Mouse (Mus musculus) naive thymus-derived CD4-positive, alpha-beta T cell, adult 2 months (primary cell): Measurements from ENCODE around the gene Trim17.
A peak's percentile ranks its signal among the peaks of the same experiment; 100 is the strongest.
"Not testable (repeated sequence)": the region's sequence is repeated elsewhere in the genome, so short reads cannot be mapped to it uniquely, and the experiment has no call there.

ENCODE experiments used
- DNase-seq: peaks from one replicate; pipeline ENCODE4 v3.0.0-alpha.2; 2011; ENCODE audit warnings: low read depth

Gene Trim17

GRCm38 (mm10) chr11:58947798-58948528, 6.5 kb upstream of the Trim17 start:
- no peak for DNase-seq

DNA sequence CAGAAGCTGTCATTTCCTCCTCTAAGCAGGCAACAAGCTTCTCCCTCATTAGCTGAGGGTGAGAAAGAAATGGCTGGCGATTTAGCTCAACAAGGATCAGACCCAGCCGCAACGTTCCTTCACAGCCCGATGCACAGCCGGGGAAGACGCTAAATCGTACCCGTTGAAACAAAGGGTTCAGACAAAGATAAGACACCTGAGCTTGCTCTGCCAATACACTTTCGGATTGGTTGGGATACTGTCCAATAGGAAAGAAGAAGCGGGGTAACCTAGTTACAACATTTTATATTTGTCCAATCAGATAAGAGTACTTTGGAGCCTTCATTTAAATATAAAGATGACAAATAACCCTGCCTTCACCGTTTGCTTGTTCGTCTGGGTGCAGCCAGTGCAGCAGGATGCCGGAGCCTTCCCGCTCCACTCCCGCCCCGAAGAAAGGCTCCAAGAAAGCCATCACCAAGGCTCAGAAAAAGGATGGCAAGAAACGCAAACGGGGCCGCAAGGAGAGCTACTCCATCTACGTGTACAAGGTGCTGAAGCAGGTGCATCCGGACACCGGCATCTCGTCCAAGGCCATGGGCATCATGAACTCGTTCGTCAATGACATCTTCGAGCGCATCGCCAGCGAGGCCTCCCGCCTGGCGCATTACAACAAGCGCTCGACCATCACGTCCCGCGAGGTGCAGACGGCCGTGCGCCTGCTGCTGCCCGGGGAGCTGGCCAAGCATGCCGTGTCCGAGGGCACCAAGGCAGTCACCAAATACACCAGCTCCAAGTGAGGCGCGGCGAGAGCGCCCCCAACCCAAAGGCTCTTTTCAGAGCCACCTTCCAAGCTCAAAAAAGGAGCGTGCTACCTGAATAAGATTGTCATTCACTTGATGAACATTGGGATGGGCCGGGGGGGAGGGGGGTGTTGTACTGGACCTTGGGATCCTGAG, 5.7 kb upstream of the Trim17 start, which contains the start of gene Hist3h2ba:
Hist3h2ba (plus strand) TSS at position 379 of the 938 bp plus-strand sequence.
- DNase-seq = peak; percentile 89

- DNase-seq = no peak
Measured at GRCm38 (mm10) chr11:58949480-58950431, 4.7 kb upstream of the Trim17 start.

DNA sequence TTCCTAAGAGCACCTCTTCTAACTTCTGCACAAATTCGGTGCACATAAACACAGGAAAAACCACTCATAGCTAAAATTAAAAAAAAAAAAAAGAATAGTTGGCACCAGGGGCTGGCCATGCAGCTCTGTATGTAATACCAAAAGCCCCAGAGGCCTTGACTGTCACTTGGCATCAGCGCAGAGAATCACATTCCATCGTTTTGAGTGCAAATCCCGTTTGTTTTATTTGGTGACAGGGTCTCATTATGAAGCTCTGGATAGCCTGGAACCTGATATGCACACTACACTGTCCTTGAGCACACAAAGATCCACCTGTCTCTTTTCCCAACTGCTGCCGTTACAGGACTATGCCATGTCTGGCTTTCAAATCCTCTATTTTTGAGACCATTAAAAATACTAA, 3.3 kb upstream of the Trim17 start:
- DNase-seq = no peak

DNA sequence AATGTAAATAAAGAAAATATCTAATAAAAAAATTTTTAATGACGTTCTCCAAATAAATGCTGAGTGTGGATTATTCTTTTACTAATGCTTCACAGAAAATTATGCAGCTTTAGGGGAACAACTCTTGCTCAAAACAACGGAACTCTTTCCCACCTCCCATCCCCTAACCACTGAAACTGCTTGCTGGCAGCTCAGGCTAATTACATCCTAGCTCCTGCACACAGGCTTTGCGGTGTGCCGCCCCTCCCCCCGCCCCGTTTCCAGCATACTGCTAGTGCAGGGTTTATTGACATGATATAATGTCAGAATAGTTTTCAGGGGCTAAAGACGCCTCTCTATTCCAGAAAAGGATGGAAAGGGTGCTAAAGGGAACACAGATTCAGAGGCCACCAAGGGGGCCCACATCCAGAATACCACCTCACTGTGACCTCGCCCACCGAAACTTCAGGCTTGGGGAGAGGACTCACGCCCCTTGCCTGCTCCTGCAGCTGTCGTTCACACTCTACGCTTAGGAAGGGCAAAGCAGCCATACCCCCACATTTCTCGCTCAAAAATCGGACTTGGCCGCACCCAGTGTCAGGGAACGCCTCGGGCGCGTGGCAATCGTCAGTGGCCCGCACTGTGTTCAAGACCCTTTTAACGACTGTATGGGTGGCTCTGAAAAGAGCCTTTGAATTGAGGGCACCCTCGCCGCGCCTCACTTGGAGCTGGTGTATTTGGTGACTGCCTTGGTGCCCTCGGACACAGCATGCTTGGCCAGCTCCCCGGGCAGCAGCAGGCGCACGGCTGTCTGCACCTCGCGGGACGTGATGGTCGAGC, 925 bp upstream of the Trim17 start:
- peak; percentile 77 for DNase-seq

GRCm38 (mm10) chr11:58954170-58954419, 390 bp upstream of the Trim17 start:
- not testable (repeated sequence) for DNase-seq

GRCm38 (mm10) chr11:58955143-58955867, 820 bp downstream of the Trim17 start:
- peak; percentile 42 for DNase-seq

GRCm38 (mm10) chr11:58955868-58956257, 1.4 kb downstream of the Trim17 start:
- DNase-seq = no peak

DNA sequence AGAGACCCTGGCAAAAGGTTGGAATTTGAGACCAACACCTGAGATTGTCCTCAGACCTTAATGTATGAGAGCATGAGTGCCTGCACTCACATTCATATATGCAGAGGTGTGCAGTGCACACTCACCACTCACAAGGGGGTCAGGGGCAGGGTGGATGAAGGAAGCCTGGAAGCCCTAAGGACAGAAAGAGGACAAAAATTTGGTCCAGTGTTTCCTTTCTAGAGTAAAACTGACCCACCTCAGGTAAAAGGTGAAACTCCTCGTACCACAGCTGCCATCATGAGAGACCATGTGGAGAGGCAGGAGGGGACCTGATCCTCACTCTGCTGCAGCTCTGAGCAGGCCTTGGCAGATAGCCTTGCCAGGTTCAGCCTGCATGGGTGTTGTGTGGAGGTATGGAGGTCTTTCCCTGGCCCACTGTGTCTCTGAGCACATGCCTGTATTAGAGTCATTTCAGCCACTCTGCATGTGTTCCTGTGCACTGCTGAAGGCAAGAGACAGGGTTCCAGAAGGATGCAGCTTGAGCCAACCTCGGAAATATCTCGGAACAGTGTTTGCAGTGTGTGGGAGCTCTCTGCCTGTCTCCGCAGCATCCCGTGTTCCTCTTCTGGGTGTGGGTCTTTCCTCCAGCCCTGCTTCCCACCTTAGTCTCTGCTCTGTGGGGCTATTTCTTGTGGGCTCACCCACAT, 2.9 kb downstream of the Trim17 start:
- DNase-seq = no peak

- DNase-seq = no peak
Measured at GRCm38 (mm10) chr11:58958536-58958935, 4.1 kb downstream of the Trim17 start.

- DNase-seq = peak; percentile 33
Measured at GRCm38 (mm10) chr11:58959186-58959825, 4.8 kb downstream of the Trim17 start.

- DNase-seq = peak; percentile 90
Measured at GRCm38 (mm10) chr11:58959921-58960465, 5.5 kb downstream of the Trim17 start.

- no peak for DNase-seq
Measured at GRCm38 (mm10) chr11:58961364-58962177, 7.1 kb downstream of the Trim17 start.

- no peak for DNase-seq
Measured at GRCm38 (mm10) chr11:58963543-58963942, 9.1 kb downstream of the Trim17 start.

DNA sequence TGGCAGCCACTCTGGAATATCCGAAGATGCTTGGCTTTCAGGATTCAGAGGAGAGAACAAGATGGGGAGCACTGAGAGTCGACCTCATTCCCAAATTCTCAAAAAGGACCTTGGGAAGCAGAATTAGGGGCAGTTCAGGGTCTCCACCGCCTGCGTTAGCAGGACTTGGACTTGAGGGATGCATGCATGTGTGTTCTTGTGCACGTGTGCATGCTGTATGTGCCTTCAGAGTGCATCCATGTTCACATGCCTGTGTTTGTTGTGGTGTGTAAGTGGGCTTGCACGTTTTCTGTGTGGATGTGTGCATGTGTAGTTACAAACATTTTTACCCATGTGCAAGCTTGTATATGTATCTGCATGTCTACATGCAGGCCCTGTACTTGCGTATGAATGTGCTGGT, 9.7 kb downstream of the Trim17 start:
- DNase-seq = no peak

- DNase-seq = no peak
Measured at GRCm38 (mm10) chr11:58965001-58965760, 10.7 kb downstream of the Trim17 start.

DNA sequence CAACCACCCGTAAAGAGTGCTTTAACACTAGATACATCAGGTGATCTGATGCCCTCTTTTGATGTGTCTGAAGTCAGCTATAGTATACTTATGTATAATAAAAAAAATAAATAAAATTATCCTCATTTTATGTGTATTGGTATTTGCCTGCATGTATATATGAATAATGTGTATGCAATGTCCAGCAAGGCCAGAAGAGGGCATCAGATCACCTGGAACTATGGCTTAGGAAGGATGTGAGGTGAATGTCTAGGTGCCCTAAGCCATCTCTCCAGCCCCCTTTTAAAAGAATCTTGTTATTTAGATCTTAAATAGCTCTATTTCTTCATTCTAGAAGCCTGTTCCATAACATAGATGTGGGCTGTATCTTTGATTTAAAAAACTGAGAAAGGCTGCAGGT, 12.9 kb downstream of the Trim17 start:
- DNase-seq = peak; percentile 70

GRCm38 (mm10) chr11:58968551-58968950, 14.1 kb downstream of the Trim17 start:
- DNase-seq = no peak
